Mouse (Mus musculus): ENCODE results near the gene Dcaf5.

DNA sequence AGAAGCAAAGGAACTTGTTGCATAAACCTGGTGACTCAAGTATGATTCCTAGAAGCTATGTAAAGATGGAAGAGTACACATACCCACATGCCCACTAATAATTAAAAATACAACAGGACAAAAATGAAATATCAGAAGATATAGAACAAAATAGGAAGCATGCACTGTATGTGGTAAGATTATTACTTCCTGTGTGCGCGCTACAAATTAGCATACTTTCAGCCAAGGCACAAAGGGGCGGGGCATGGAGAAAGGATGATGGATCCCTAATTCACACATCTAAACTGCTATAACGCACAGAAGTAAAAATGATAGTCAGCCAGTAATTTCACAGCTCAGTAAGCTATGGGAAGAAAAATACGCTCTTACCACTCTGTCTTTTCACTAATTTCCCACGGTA is 32.3 kb downstream of the Dcaf5 start:
- TF ChIP-seq CTCF (IDR thresholded peaks at IDR 0.05; ENCODE audit: control insufficient read depth, insufficient read depth, insufficient replicate concordance, low read depth, low read length), result no peak
- TF ChIP-seq POLR2A (IDR thresholded peaks at IDR 0.05; ENCODE audit: control insufficient read depth, low read depth, low read length), result no peak
